ENCODE assay signal across 10 mouse cellular contexts in the genomic region with DNA sequence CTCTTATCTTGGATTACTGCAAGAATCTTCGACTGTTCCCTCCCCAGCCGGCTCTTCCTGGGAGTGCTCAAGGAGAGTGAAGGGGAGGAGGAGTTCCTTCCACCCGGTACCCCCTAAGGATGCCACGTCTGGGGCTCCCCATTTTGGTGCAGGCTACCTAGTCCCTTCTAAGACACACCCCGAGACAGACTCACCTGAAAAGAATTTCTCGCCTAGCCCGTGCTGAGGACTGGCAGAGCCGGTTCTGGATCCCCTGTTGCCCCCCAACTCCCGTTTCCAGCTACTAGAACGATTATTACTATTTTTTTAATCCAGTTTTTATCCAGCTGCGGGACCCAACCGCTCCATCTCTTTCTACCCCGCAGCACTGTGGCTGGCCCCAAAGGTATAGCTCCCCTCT. TPM values are rescaled to one million over a fixed set of nuclear protein-coding genes. Genes with fewer than 3 reads are reported as not detected.
DNase-seq lines count a peak whose midpoint lies in the region; ATAC-seq and TF ChIP-seq lines count a peak whose summit lies in the region.
"Had no signal": no experiment of that assay in that cellular context is flagged by ENCODE, and none has a peak within 500 bp of the region (broad histone marks: within the 10 kb centered on the region; RNA-seq: fewer than 3 reads in every experiment).

No protein-coding gene starts in this region.

- no peak overlapping the region for H3K27ac ChIP-seq in heart, embryonic 12.5 days (ENCODE audit: poor library complexity, severe bottlenecking)
- no peak overlapping the region for H3K27ac ChIP-seq in hindbrain, embryonic 12.5 days
- no peak overlapping the region for H3K27ac ChIP-seq in midbrain, embryonic 11.5 days (ENCODE audit: low read depth, low read length)

- ATAC-seq in heart, embryonic 12.5 days (ENCODE audit: insufficient number of reproducible peaks, low FRiP score): no peak
- no peak for ATAC-seq in hindbrain, embryonic 12.5 days (ENCODE audit: low FRiP score)
- no peak for ATAC-seq in midbrain, embryonic 11.5 days (ENCODE audit: low FRiP score)
- no peak for ATAC-seq in megakaryocyte, adult 5-6 weeks (ENCODE audit: poor library complexity, severe bottlenecking)

- no peak for TF ChIP-seq CTCF in E14TG2a.4 (conservative IDR thresholded peaks at IDR 0.05; ENCODE audit: low read length)

- DNase-seq in heart, adult 8-10 months (ENCODE audit: low spot score): no peak
- DNase-seq in midbrain, embryonic 11.5 days (ENCODE audit: low spot score, missing footprints): no peak
- DNase-seq in ovary, postnatal 36 days (ENCODE audit: low spot score): no peak
- no peak for DNase-seq in cerebellum, postnatal 14 days

- H3K4me2 ChIP-seq in heart, embryonic 12.5 days: peak overlapping the region; percentile 54
- peak overlapping the region; percentile 46 for H3K4me2 ChIP-seq in hindbrain, embryonic 12.5 days (replicated peaks)
- H3K4me2 ChIP-seq in midbrain, embryonic 11.5 days: peak overlapping the region; percentile 25; the same call in 1 of the 2 replicates

- 1% methylated on average over 13 of the region's 13 CpGs for WGBS in heart, embryonic 12.5 days
- WGBS in hindbrain, embryonic 12.5 days: 3% methylated on average over 13 of the region's 13 CpGs
- WGBS in midbrain, embryonic 11.5 days: 3% methylated on average over 13 of the region's 13 CpGs

- no peaks in the 10 kb centered on the region for H3K9me3 ChIP-seq in heart, embryonic 12.5 days (replicated peaks)
- H3K9me3 ChIP-seq in E14TG2a.4 (ENCODE audit: low read length): no peaks in the 10 kb centered on the region
- no peaks in the 10 kb centered on the region for H3K9me3 ChIP-seq in hindbrain, embryonic 12.5 days (replicated peaks)
- no peaks in the 10 kb centered on the region for H3K9me3 ChIP-seq in midbrain, embryonic 11.5 days (ENCODE audit: control insufficient read depth, low read length)
- H3K9me3 ChIP-seq: megakaryocyte, embryonic 14.5 days had no signal

- peak overlapping the region; percentile 28 for H3K4me3 ChIP-seq in heart, embryonic 12.5 days
- peak overlapping the region; percentile 86 for H3K4me3 ChIP-seq in E14TG2a.4 (replicated peaks; ENCODE audit: low read length)
- H3K4me3 ChIP-seq in hindbrain, embryonic 12.5 days: 0 out of 2 replicates have a peak overlapping the region, but pooled peaks have one; percentile 23
- H3K4me3 ChIP-seq in midbrain, embryonic 11.5 days (ENCODE audit: low read depth, low read length): no peak overlapping the region

- H3K36me3 ChIP-seq in heart, embryonic 12.5 days: no peaks in the 10 kb centered on the region
- peaks cover 35% of the 10 kb centered on the region for H3K36me3 ChIP-seq in E14TG2a.4 (ENCODE audit: insufficient read depth, low read length)
- no peaks in the 10 kb centered on the region for H3K36me3 ChIP-seq in hindbrain, embryonic 12.5 days
- H3K36me3 ChIP-seq in midbrain, embryonic 11.5 days (ENCODE audit: control insufficient read depth, insufficient read depth, low read length): no peaks in the 10 kb centered on the region

- H3K27me3 ChIP-seq in heart, embryonic 12.5 days (replicated peaks): peaks cover 83% of the 10 kb centered on the region
- H3K27me3 ChIP-seq in E14TG2a.4 (ENCODE audit: insufficient read depth, low read length): peaks cover 4% of the 10 kb centered on the region; the same call in 1 of the 2 replicates
- peaks cover 68% of the 10 kb centered on the region for H3K27me3 ChIP-seq in hindbrain, embryonic 12.5 days
- peaks cover 25% of the 10 kb centered on the region for H3K27me3 ChIP-seq in midbrain, embryonic 11.5 days (ENCODE audit: control insufficient read depth, insufficient read depth, low read length)

- H3K4me1 ChIP-seq in heart, embryonic 12.5 days (replicated peaks): peaks cover 17% of the 10 kb centered on the region
- H3K4me1 ChIP-seq in E14TG2a.4 (replicated peaks; ENCODE audit: low read depth, low read length): peaks cover 93% of the 10 kb centered on the region
- H3K4me1 ChIP-seq in hindbrain, embryonic 12.5 days: peaks cover 31% of the 10 kb centered on the region
- peaks cover 10% of the 10 kb centered on the region for H3K4me1 ChIP-seq in midbrain, embryonic 11.5 days (ENCODE audit: control insufficient read depth, insufficient read depth, low read length)

- H3K9ac ChIP-seq in heart, embryonic 12.5 days: no peak overlapping the region
- H3K9ac ChIP-seq in hindbrain, embryonic 12.5 days: no peak overlapping the region
- no peak overlapping the region for H3K9ac ChIP-seq in midbrain, embryonic 11.5 days (ENCODE audit: low read length)

RNA-seq across cellular contexts. Expression of a gene that starts 0.9 kb away (rescaled TPM):
- 0.19 TPM in 1 of 2 replicates, not detected in the other for polyA plus RNA-seq in heart, embryonic 12.5 days (2016; fragmentation: Nextera tagmentation; extraction: Ambion mirVana)
- under 1 TPM in 1 of 4 experiments, not detected in 3; 0.14 TPM for total RNA-seq in heart, adult 8-10 months (2022)
- 0.33 and 0.46 TPM in 2 replicates for polyA plus RNA-seq in hindbrain, embryonic 12.5 days (2016; fragmentation: Nextera tagmentation; extraction: Ambion mirVana)
- polyA plus RNA-seq in midbrain, embryonic 11.5 days (2014; fragmentation: Nextera tagmentation; extraction: Ambion mirVana): 0.65 and 0.75 TPM in 2 replicates
- total RNA-seq in megakaryocyte, adult 5-6 weeks (2015): 0.25 TPM in 1 of 2 replicates, not detected in the other
- total RNA-seq in megakaryocyte, adult 5-6 weeks (2017): 0.08 TPM in 1 of 2 replicates, not detected in the other
- polyA plus RNA-seq: adrenal gland, adult 2 months had no signal

RNA-seq across cellular contexts. Expression of a gene that starts 15.9 kb away (rescaled TPM):
- polyA plus RNA-seq in heart, embryonic 12.5 days (2016; fragmentation: Nextera tagmentation; extraction: Ambion mirVana): 33.1 and 37.7 TPM in 2 replicates
- 10 to 100 TPM in 2 of 4 experiments, 1 to 10 TPM in 2; 7.5 to 10.8 (median 9.1) TPM for total RNA-seq in heart, adult 8-10 months (2022)
- 13.9 and 15.2 TPM in 2 replicates for polyA plus RNA-seq in hindbrain, embryonic 12.5 days (2016; fragmentation: Nextera tagmentation; extraction: Ambion mirVana)
- 18.3 and 20.1 TPM in 2 replicates for polyA plus RNA-seq in midbrain, embryonic 11.5 days (2014; fragmentation: Nextera tagmentation; extraction: Ambion mirVana)
- total RNA-seq in megakaryocyte, adult 5-6 weeks (2015): 0.27 TPM in 1 of 2 replicates, not detected in the other
- total RNA-seq in megakaryocyte, adult 5-6 weeks (2017): not detected in 2 replicates

RNA-seq across cellular contexts. Expression of a gene that starts 24.1 kb away (rescaled TPM):
- polyA plus RNA-seq in heart, embryonic 12.5 days (2016; fragmentation: Nextera tagmentation; extraction: Ambion mirVana): not detected in 2 replicates
- not detected for total RNA-seq in heart, adult 8-10 months (2022)
- 0.19 and 0.36 TPM in 2 replicates for polyA plus RNA-seq in hindbrain, embryonic 12.5 days (2016; fragmentation: Nextera tagmentation; extraction: Ambion mirVana)
- polyA plus RNA-seq in midbrain, embryonic 11.5 days (2014; fragmentation: Nextera tagmentation; extraction: Ambion mirVana): 0.10 TPM in 1 of 2 replicates, not detected in the other
- total RNA-seq in megakaryocyte, adult 5-6 weeks (2015): not detected in 2 replicates
- 0.07 TPM in 1 of 2 replicates, not detected in the other for total RNA-seq in megakaryocyte, adult 5-6 weeks (2017)
- total RNA-seq: adrenal gland, adult 2 months had no signal

RNA-seq across cellular contexts. Expression of a gene that starts 28.2 kb away (rescaled TPM):
- polyA plus RNA-seq in heart, embryonic 12.5 days (2016; fragmentation: Nextera tagmentation; extraction: Ambion mirVana): 0.15 and 0.24 TPM in 2 replicates
- total RNA-seq in heart, adult 8-10 months (2022): under 1 TPM; 0.16 to 0.59 (median 0.30) TPM
- polyA plus RNA-seq in hindbrain, embryonic 12.5 days (2016; fragmentation: Nextera tagmentation; extraction: Ambion mirVana): 0.30 and 0.44 TPM in 2 replicates
- polyA plus RNA-seq in midbrain, embryonic 11.5 days (2014; fragmentation: Nextera tagmentation; extraction: Ambion mirVana): 0.42 and 0.46 TPM in 2 replicates
- total RNA-seq in megakaryocyte, adult 5-6 weeks (2015): not detected in 2 replicates
- not detected in 2 replicates for total RNA-seq in megakaryocyte, adult 5-6 weeks (2017)
